Mouse (Mus musculus) liver, embryonic 15.5 days (tissue): ENCODE measurements around the gene Polr2h. TPM values are rescaled to one million over a fixed set of nuclear protein-coding genes. Genes with fewer than 3 reads are reported as not detected.

ENCODE experiments used
- ATAC-seq: fragments of 200-750 bp; cut with Nextera tagmentation; 2 replicates; pipeline ENCODE4 v1.8.0; 2017; ENCODE audit warnings: moderate number of reproducible peaks, mild to moderate bottlenecking, moderate library complexity; ENCODE audit not compliant: insufficient read depth
- H3K27ac ChIP-seq: fragments of 300-500 bp; sonication (generic); replicated peaks from 2 replicates; pipeline ENCODE4 v1.5.1; 2015; ENCODE audit warnings: mild to moderate bottlenecking, inconsistent platforms
- H3K27me3 ChIP-seq: fragments of 300-500 bp; sonication (generic); 2 replicates; pipeline ENCODE4 v1.6.1; 2015; ENCODE audit warnings: mild to moderate bottlenecking, inconsistent platforms
- H3K36me3 ChIP-seq: fragments of 300-500 bp; sonication (generic); replicated peaks from 2 replicates; pipeline ENCODE4 v1.6.1; 2015; ENCODE audit warnings: moderate library complexity, mild to moderate bottlenecking, inconsistent platforms
- H3K4me1 ChIP-seq: fragments of 300-500 bp; sonication (generic); replicated peaks from 2 replicates; pipeline ENCODE4 v1.6.1; 2015; ENCODE audit warnings: inconsistent platforms
- H3K4me2 ChIP-seq: fragments of 300-500 bp; sonication (generic); 2 replicates; pipeline ENCODE4 v1.6.1; 2015; ENCODE audit warnings: moderate library complexity, mild to moderate bottlenecking, inconsistent platforms
- H3K4me3 ChIP-seq: fragments of 300-500 bp; sonication (generic); replicated peaks from 2 replicates; pipeline ENCODE4 v1.5.1; 2015; ENCODE audit warnings: mild to moderate bottlenecking, inconsistent platforms
- H3K9ac ChIP-seq: fragments of 300-500 bp; sonication (generic); 2 replicates; pipeline ENCODE4 v1.6.1; 2015; ENCODE audit warnings: moderate library complexity, mild to moderate bottlenecking, inconsistent platforms
- H3K9me3 ChIP-seq: fragments of 300-500 bp; sonication (generic); replicated peaks from 2 replicates; pipeline ENCODE4 v1.6.1; 2016; ENCODE audit warnings: inconsistent platforms
- WGBS: fragments of 180-500 bp; shearing (Covaris S2); methylation state at CpG from one replicate; pipeline ENCODE4 v1.1.7; 2015; ENCODE audit warnings: mixed read lengths; ENCODE audit not compliant: insufficient replicate concordance; 5-methylcytosine and 5-hydroxymethylcytosine counted together
- polyA plus RNA-seq: library from polyadenylated mRNA; unstranded; fragments of >200 nt; fragmentation: Nextera tagmentation; extraction: Ambion mirVana; gene quantifications from 2 replicates; pipeline ENCODE4 v1.2.1, GENCODE M21; 2015

Gene Polr2h
- polyA plus RNA-seq, 1 experiment from 2014 or later: 39.3 TPM

- peaks cover 52% of the 10 kb centered on the region for H3K4me1 ChIP-seq
- H3K36me3 ChIP-seq: peaks cover 86% of the 10 kb centered on the region
- no peaks in the 10 kb centered on the region for H3K27me3 ChIP-seq
- H3K9me3 ChIP-seq: no peaks in the 10 kb centered on the region
- 0 out of 2 replicates have a peak overlapping the region, but pooled peaks have one; percentile 1 for H3K4me3 ChIP-seq
- H3K4me2 ChIP-seq: peak overlapping the region; percentile 38
- WGBS: 65% methylated on average over 10 of the region's 10 CpGs
- peak; percentile 60 for ATAC-seq
- peak overlapping the region; percentile 72 for H3K27ac ChIP-seq
- H3K9ac ChIP-seq: peak overlapping the region; percentile 23; the same call in 1 of the 2 replicates
Observed at GRCm38 (mm10) chr16:20677974-20678675, 39.3 kb upstream of the Polr2h start.

DNA sequence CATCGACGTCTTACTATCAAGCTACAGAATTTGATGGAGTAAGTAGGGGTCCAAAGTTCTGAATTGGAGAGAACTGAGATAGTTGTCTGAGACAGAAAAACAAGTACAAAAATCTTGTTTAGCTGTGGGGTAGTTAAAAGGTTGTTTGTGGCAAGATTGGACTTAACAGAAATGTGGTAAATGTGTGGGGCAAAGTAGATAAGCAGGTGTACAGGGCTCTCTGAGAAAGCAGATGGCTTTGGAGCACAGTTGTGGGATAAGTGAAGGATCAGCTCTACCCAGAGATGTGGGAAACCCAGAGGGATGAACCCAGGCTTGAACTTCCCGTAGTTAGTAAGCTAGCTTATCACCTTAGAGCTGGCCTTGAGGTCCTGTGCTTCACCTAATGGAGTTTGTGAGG, 26.7 kb upstream of the Polr2h start:
- Histone ChIP-seq H3K9me3 (no peaks in the 10 kb centered on the region), H3K9ac (no peak overlapping the region), H3K4me2 (no peak overlapping the region), H3K27ac (no peak overlapping the region), H3K36me3 (peaks cover 70% of the 10 kb centered on the region), H3K4me1 (peaks cover 50% of the 10 kb centered on the region), H3K27me3 (peaks cover 26% of the 10 kb centered on the region), H3K4me3 (no peak overlapping the region)
- WGBS: 55% methylated on average over 3 of the region's 3 CpGs
- no peak for ATAC-seq

- no peak overlapping the region for H3K4me3 ChIP-seq
- peaks cover 35% of the 10 kb centered on the region for H3K27me3 ChIP-seq
- no peak overlapping the region for H3K9ac ChIP-seq
- no peak for ATAC-seq
- 75% methylated on average over 1 of the region's 1 CpGs for WGBS
- no peak overlapping the region for H3K4me2 ChIP-seq
- H3K4me1 ChIP-seq: peaks cover 57% of the 10 kb centered on the region
- no peaks in the 10 kb centered on the region for H3K9me3 ChIP-seq
- H3K36me3 ChIP-seq: peaks cover 62% of the 10 kb centered on the region
- 0 out of 2 replicates have a peak overlapping the region, but pooled peaks have one; percentile 29 for H3K27ac ChIP-seq
Observed at GRCm38 (mm10) chr16:20691617-20692016, 25.8 kb upstream of the Polr2h start.

- peaks cover 57% of the 10 kb centered on the region for H3K4me1 ChIP-seq
- peak overlapping the region; percentile 65 for H3K4me3 ChIP-seq
- peak overlapping the region; percentile 97 for H3K4me2 ChIP-seq
- 60% methylated on average over 16 of the region's 16 CpGs for WGBS
- peaks cover 43% of the 10 kb centered on the region for H3K27me3 ChIP-seq
- H3K9ac ChIP-seq: no peak overlapping the region
- H3K36me3 ChIP-seq: peaks cover 54% of the 10 kb centered on the region
- peak overlapping the region; percentile 29; the same call in 1 of the 2 replicates for H3K27ac ChIP-seq
- ATAC-seq: no peak
- no peaks in the 10 kb centered on the region for H3K9me3 ChIP-seq
Observed at GRCm38 (mm10) chr16:20692241-20692965, 25.1 kb upstream of the Polr2h start.

DNA sequence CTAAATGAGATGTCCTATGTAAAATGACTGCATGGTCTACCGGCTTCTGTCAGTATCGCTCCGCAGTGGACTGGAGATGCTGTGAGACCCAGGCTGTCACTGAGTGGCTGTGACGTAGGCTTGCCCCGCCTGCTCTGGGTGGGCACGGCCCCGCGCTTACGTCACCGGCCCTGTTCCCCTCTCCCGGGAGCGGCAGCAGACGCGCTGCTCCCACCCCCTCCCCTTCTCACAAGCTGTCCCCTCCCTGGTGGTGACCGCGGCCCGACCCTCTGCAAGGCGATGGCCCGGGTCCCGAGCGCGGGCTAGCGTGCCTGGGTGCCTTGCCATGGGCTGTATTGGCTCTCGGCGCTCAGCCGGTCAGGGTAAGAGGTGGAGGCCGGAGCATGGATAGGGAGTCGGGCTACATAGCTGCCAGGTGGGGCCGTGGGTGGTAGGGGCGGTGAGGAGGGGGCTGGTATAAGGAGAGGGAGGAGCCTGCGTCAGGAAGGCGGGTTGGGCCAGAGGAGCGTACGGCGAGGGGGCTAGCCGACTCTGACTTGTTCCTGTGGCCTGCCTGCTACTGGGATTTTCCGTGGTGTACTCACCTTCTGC, 24.3 kb upstream of the Polr2h start, which contains the start of gene Fam131a:
TSS of gene Fam131a (plus strand) at position 131 of the 591 bp plus-strand sequence.
- Histone ChIP-seq H3K4me2 (peak within 1 kb of the TSS; percentile 97), H3K36me3 (peaks cover 46% of the 10 kb centered on the region), H3K27me3 (peaks cover 51% of the 10 kb centered on the region), H3K9ac (peak within 1 kb of the TSS; percentile 72), H3K4me1 (peaks cover 57% of the 10 kb centered on the region), H3K9me3 (no peaks in the 10 kb centered on the region), H3K4me3 (peak within 1 kb of the TSS; percentile 65), H3K27ac (peak within 1 kb of the TSS; percentile 54)
- ATAC-seq: peak; percentile 88
- WGBS: 2% methylated on average over 36 of the region's 37 CpGs

- H3K27me3 ChIP-seq: peaks cover 61% of the 10 kb centered on the region
- no peak overlapping the region for H3K4me2 ChIP-seq
Observed at GRCm38 (mm10) chr16:20694781-20695180, 22.7 kb upstream of the Polr2h start.

GRCm38 (mm10) chr16:20695622-20696323, 21.7 kb upstream of the Polr2h start:
- Histone ChIP-seq H3K9me3 (no peaks in the 10 kb centered on the region), H3K4me1 (peaks cover 43% of the 10 kb centered on the region), H3K9ac (no peak overlapping the region), H3K36me3 (peaks cover 20% of the 10 kb centered on the region), H3K27ac (no peak overlapping the region), H3K4me3 (peak overlapping the region; percentile 31), H3K4me2 (peak overlapping the region; percentile 58), H3K27me3 (peaks cover 61% of the 10 kb centered on the region)
- ATAC-seq: no peak
- WGBS: 5% methylated on average over 46 of the region's 46 CpGs

More at GRCm38 (mm10) chr16:20694781-20695180, 22.7 kb upstream of the Polr2h start:
- no peak overlapping the region for H3K4me3 ChIP-seq
- no peak overlapping the region for H3K9ac ChIP-seq
- ATAC-seq: no peak
- H3K4me1 ChIP-seq: peaks cover 47% of the 10 kb centered on the region
- no peaks in the 10 kb centered on the region for H3K9me3 ChIP-seq
- H3K27ac ChIP-seq: no peak overlapping the region
- peaks cover 30% of the 10 kb centered on the region for H3K36me3 ChIP-seq
- WGBS: 67% methylated on average over 8 of the region's 8 CpGs

DNA sequence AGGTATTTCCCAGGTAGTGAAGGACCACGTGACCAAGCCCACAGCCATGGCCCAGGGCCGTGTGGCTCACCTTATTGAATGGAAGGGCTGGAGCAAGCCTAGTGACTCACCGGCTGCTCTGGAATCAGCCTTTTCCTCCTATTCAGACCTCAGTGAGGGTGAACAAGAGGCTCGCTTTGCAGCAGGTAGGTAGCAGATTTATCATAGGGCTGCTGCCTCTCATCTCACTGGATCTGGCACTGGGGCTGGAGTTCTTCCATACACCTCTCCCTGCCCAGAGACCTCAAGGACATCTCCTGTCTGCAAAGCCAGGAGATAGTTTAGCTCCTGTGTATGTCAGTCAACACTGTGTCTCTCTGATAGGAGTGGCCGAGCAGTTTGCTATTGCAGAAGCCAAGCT, 18.2 kb upstream of the Polr2h start:
- peaks cover 56% of the 10 kb centered on the region for H3K27me3 ChIP-seq
- peaks cover 44% of the 10 kb centered on the region for H3K4me1 ChIP-seq
- H3K27ac ChIP-seq: no peak overlapping the region
- peaks cover 5% of the 10 kb centered on the region; the same call in 1 of the 2 replicates for H3K36me3 ChIP-seq
- no peaks in the 10 kb centered on the region for H3K9me3 ChIP-seq
- H3K4me3 ChIP-seq: no peak overlapping the region
- no peak overlapping the region for H3K4me2 ChIP-seq
- H3K9ac ChIP-seq: no peak overlapping the region
- ATAC-seq: no peak
- 57% methylated on average over 5 of the region's 5 CpGs for WGBS

DNA sequence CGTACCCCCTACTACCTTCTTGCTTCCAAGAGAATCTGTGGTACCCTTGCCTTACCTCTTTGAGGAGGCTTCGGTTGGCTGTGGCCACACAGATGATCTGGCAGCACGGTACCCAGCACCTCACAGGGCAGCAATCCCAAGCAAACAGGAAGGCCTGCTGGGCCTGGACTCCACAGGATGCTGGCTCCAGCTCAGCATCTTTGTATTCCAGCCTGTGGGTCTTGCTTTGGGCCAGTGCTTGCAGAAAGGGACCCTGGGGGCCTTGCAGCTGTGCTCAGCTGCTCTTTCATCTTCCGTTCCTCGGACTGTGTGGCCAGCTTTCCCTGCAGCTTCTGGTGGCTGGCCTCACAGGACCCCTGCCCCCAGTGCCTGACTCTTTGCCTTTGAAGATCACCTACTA, 17.4 kb upstream of the Polr2h start:
- Histone ChIP-seq H3K27ac (no peak overlapping the region), H3K9me3 (no peaks in the 10 kb centered on the region), H3K4me1 (peaks cover 52% of the 10 kb centered on the region), H3K27me3 (peaks cover 48% of the 10 kb centered on the region), H3K4me2 (no peak overlapping the region), H3K4me3 (no peak overlapping the region), H3K9ac (no peak overlapping the region), H3K36me3 (peaks cover 5% of the 10 kb centered on the region; the same call in 1 of the 2 replicates)
- WGBS: 69% methylated on average over 5 of the region's 5 CpGs
- ATAC-seq: no peak

DNA sequence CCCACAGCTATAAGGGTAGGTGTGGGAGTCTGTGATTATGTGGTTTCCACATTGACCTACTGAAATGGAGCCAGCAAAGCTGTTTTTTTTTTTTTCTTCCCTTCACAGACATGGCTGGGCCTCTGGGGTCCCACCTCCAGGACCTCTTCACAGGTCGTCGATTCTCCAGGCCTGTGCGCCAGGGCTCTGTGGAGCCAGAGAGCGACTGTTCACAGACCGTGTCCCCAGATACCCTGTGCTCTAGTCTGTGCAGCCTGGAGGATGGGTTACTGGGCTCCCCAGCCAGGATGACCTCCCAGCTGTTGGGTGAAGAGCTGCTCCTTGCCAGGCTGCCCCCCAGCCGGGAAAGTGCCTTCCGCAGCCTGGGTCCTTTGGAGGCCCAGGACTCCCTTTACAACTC, 16.1 kb upstream of the Polr2h start:
- no peak for ATAC-seq
- Histone ChIP-seq H3K9me3 (no peaks in the 10 kb centered on the region), H3K27ac (no peak overlapping the region), H3K36me3 (peaks cover 9% of the 10 kb centered on the region; the same call in 1 of the 2 replicates), H3K4me2 (no peak overlapping the region), H3K4me1 (peaks cover 52% of the 10 kb centered on the region), H3K9ac (no peak overlapping the region), H3K4me3 (no peak overlapping the region), H3K27me3 (peaks cover 35% of the 10 kb centered on the region)
- 66% methylated on average over 7 of the region's 7 CpGs for WGBS
